Mouse (Mus musculus) lung, adult 18-20 months (tissue): ENCODE data around the gene Sp2.

Experiments
- DNase-seq, 2 experiments: peaks; one replicate each; pipeline ENCODE4 v3.0.0; 2022; ENCODE audit warnings: mixed read lengths in 2 of 2

The Sp2 gene

GRCm38 (mm10) chr11:96969746-96970145 is 13.0 kb downstream of the Sp2 start:
- peak; percentile 77 to 82 for DNase-seq

DNA sequence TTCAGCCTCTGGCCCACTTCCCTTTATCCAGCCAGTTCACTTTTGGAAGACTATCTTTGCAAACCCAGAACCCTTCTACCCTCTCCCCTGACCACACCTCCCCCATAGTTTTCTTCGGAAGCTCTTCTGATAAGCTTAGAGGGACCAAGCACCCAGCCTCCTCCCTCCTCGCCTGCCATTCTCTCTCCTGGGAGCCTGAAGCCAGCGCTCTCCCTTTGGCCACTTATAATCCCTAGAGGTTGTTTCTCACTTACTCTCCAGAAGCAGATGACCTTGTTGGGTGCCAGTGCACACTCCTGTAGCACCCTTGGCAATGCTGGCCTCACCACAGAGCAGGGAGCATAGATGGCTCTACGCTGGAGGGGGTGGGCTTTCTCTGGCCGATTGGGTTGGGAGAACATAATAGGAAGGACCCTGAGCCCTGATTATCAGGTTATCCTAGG is 13.5 kb downstream of the Sp2 start:
- DNase-seq = peak in 1 of 2 experiments; percentile 36

DNA sequence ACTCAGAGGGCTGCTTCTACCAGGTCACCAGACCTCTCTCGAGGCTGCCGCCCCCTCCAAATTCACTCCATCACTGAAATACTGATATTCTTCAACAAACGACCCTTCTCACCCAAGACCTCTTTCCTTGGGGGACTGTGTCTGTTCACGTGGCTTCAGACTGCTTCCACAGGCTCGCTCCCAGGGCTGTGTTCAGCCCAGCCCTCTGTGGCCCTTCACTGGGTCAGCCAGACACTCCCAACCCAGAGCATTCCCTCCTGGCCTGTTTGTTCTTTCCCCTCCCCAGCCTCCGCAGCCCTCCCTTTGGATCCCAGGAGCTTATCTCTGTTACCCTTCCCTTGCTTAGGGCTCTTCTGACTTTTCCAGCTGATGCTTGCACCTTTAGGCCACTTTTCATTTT is 14.3 kb downstream of the Sp2 start:
- DNase-seq = peak in 1 of 2 experiments; percentile 40

- no peak for DNase-seq
These were observed 15.1 kb downstream of the Sp2 start for GRCm38 (mm10) chr11:96967544-96968269.

DNA sequence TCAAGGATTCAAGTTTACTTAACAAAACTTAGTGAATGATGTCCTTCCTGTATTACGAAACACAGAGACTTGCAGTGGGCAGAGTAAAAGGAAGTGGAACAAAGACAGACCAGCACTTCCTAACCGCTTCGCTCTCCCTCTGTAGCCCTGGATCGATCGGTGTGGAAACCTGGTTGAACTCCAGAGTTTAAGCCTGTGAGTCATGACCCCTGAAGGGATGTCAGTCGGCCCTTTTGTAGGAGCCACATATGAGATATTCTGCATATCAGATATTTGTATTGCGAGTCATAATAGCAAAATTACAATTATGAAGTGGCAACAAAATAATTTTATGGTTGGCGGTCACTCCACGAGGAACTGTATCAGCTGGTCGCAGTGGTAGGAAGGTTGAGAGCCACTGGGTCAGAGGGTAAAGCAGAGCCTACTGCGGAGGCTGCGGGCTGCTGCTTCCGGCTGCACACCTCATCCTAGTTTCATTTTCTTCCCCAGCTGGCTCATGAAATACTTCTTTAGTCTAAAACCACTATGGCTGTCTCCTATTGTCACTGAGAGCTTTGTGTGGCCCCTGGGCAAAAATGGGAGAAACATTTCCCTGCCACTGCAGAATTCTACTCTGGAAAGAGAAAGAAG is 15.7 kb downstream of the Sp2 start:
- peak; percentile 52 to 54 for DNase-seq

GRCm38 (mm10) chr11:96966172-96966571 is 16.6 kb downstream of the Sp2 start:
- no peak for DNase-seq

DNA sequence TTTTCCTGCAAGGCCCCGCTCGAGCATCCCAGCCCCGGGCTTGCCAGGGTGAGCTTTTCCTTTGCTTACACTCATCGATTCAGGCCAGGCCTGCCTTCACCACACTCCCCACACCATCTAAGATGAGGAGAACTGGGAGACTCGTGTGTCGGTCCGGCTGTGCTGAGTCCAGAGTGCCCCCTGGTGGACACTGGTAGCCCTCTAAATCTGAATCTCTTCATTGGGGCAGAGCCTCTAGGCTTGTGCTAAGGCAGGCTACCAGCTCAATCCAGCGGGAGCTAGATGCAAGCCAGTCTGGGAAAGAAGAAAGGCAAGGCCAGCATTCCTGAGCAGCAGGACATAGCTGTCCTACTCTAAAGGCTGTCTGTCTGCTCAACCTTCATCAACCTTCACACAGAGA is 19.2 kb downstream of the Sp2 start:
- peak; percentile 89 to 92 for DNase-seq

- no peak for DNase-seq
These were observed 25.5 kb downstream of the Sp2 start for GRCm38 (mm10) chr11:96957061-96957805.

GRCm38 (mm10) chr11:96956009-96956724 is 26.6 kb downstream of the Sp2 start:
- DNase-seq = no peak

- DNase-seq = no peak
These were observed 27.7 kb downstream of the Sp2 start for GRCm38 (mm10) chr11:96955094-96955493.

- DNase-seq = no peak
These were observed 29.9 kb downstream of the Sp2 start for GRCm38 (mm10) chr11:96952896-96953295.

- DNase-seq = no peak
These were observed 30.3 kb downstream of the Sp2 start for GRCm38 (mm10) chr11:96952426-96952825.

- DNase-seq = no peak
These were observed 32.0 kb downstream of the Sp2 start for GRCm38 (mm10) chr11:96950767-96951166.

GRCm38 (mm10) chr11:96947849-96948248 is 34.9 kb downstream of the Sp2 start:
- no peak for DNase-seq

DNA sequence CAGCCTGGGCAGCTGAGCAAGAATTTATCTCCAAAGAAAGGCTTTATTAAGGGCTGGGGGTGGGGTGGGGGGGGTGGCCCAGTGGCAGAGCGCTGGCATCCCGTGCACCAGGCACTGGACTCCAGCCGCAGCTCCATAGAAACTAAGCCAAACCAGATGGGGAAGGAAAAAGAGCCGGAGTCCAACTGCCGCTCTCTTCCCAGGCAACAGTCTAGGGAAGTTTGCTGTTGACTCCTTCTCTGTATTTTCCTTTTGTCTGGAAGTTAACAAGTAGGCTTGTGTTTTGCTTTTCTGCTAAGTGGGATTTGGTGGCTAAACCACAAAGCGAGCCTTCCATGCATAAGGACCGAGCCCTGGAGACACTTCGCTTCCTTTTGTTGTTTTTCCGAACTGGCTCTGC is 36.3 kb downstream of the Sp2 start:
- DNase-seq = no peak

DNA sequence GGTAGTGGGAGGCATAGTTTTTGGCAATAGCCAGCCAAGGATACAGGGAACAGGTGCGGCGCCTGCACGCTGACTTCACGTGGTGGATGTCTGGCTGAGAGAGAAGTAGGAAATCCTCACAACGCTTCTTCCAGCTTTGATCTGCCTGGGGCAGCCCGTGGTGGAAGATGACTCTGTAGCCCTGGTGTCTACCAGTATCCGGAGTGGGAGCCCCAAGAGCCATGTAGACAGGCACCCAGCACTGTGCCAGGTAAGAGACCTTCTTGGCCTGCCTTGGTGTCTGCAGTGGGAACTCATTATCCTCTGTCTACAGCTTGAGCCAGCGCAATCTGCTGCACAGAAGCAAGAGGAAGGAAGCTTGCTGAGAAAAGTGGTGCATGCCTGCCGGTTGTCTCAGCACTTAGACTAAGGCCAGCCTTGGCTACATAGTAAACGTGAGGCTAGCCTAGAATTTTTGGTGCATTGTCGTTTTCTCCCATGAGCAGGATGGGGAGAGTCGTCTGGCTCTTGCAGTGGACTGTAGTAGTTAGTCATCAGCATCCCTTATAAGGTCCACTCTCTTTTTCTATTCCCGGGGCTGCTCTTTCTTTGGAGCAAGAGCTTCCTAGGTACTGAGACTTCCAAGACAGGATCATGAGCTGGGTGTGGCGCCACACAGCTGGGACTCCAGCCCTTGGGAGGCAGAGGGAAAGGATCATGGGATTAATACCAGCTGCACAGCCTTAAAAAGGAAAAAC is 37.7 kb downstream of the Sp2 start:
- no peak for DNase-seq

- peak; percentile 96 for DNase-seq
These were observed 38.9 kb downstream of the Sp2 start, which contains the start of gene Pnpo for GRCm38 (mm10) chr11:96943746-96944304. Gene Pnpo, minus strand, starts transcription at chr11:96943986.

- no peak for DNase-seq
These were observed 40.7 kb downstream of the Sp2 start for GRCm38 (mm10) chr11:96941989-96942590.

DNA sequence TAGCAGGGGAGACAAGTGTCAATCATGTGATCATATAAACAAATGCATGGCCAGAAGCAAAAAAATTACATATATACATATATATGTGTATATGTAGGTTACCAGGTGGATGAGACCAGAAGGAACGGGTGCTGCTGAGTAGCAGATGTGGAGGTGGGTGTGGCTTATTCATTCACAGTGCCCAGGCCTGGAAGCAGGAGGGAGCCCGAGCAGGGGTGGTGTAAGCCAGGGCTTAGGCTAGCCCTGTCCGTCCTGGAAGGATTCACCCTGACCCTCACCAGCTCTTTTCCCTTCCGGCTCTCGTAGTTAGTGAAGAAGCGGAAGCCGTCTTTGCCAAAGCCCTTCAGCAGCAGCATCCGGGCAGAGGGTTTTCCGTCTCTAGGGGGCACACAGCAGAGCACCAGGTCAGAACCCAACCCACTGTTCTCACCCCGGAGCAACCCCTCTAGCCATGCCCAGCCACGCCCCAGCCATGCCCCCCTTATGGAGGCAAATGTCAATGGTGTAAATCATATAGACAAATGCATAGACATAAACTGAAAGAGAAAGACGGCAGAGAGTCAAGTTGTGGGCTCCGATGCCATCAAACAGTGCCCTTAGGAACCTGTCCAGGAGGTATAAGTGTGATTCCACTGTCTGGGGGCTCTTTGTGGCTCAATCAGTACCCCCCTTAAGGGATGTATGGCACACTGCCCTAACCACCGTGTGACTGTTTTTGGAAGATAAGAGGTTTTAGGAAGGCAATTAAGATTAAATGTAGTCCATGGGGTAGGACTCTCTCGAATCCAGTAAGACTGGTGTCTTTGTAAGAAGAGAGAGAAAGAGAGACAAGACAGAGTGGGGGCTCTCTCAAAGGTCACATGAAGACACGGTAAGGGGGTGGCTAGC is 41.9 kb downstream of the Sp2 start:
- DNase-seq = no peak

DNA sequence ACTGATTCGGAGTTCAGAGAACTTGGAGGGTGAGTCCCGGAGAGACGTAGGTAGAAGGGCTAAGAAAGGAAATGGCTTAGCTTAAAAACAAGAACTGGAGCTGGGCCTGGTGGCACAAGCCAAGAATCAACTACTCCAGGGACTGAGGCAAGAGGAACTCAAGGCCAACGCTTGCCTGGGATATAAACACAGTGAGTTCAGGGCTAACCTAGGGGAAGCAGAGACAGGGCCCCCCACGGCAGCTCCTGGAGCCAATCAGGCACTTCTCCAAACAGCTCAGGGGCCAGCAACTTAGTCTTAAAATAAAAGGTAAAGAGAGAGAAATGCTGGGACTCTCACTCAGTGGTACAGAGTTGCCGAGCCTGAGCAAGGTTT is 44.3 kb downstream of the Sp2 start:
- DNase-seq = no peak
